Mouse (Mus musculus): ENCODE measurements around the gene Ppfia1. TPM values are rescaled to one million over a fixed set of nuclear protein-coding genes. Genes with fewer than 3 reads are reported as not detected.

The Ppfia1 gene
- 25.7 and 30.0 TPM in 2 replicates for polyA plus RNA-seq (2015; fragmentation: Nextera tagmentation; extraction: Ambion mirVana)

DNA sequence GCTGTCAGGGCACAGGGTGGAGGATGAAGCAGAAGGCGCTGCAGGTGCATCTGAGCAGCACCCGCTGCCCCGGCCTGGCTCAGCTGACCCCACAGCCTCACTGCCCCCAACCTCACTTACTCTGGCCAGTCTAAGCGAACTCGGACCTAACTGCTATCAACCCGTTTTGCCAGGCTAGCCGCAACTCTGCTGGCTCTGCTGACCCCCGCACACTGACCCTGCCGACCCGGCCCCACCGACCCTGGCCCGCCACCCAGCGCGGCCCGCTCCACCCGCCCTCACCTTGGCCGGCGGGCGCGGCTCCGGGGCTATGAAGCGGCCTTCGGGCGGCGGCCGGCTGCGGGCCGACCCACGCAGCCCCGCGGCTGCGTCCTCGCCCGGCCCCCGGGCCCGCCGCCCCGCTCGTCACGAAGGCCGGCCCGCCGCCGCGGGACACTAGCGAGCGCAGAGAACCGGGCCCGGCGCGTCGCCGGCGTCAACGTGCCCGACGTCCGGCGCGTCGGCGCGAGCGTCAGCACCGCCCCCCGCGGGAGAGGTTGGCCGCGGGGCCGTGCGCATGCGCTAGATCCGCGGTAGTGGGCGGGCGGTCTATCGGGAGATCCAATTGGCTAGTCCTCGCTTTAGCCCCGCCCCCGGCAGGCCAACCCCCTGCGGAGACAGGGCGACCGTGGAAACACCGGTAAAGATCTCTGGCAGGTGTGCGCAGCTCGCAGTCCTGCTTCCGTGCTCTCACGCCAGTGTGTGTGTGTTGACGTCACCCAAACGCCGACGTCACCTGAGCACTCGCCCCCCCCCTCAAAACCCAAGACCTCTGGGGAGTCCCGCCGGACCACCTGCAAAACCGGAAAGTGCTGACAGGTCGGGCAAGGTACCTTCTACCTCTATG lies at the start of gene Ppfia1:
Ppfia1 (minus strand) TSS at position 493 of the 886 bp plus-strand sequence.
- Histone ChIP-seq H3K27me3 (replicated peaks) (0 out of 2 replicates have a peak, but pooled peaks cover 6% of the 10 kb centered on the region), H3K4me2 (peak within 1 kb of the TSS; percentile 76), H3K9ac (peak within 1 kb of the TSS; percentile 92), H3K4me1 (peaks cover 33% of the 10 kb centered on the region), H3K4me3 (peak within 1 kb of the TSS; percentile 79), H3K9me3 (no peaks in the 10 kb centered on the region), H3K27ac (peak within 1 kb of the TSS; percentile 79), H3K36me3 (replicated peaks) (peaks cover 9% of the 10 kb centered on the region; the same call in 1 of the 2 replicates)
- under 1% methylated on average over 80 of the region's 97 CpGs for WGBS
- peak; percentile 96 for ATAC-seq (replicated peaks)

DNA sequence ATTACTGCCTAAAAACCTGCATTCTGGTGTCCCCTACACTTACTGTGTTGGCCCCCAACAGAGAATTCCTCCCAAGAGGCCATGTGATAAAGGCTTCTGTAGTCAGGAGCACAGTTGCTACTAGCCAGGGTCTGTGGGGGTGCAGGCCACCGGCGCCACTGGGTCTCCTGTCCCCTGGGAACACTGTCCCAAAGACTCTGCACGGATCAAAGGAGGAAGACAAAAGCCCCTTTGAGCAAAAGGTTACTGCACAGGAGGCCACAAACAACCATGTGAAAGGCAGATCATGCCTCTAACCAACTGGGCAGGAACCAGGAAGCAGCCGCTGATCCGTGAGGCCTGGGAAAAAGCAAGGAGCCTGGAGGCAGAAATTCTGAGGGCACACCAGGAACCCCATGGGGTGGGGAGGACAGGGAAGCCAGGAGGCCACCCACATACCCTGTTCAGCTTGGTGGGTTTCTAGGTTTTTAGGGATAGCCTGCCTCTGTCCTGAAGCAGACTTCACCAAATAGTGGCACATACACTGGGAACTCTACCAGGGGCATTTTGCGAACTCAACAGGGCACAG lies 46.9 kb upstream of the Ppfia1 start:
- no peak overlapping the region for H3K27ac ChIP-seq
- H3K27me3 ChIP-seq (replicated peaks), result no peaks in the 10 kb centered on the region
- no peaks in the 10 kb centered on the region for H3K36me3 ChIP-seq (replicated peaks)
- H3K4me3 ChIP-seq, result no peak overlapping the region
- ATAC-seq (replicated peaks), result no peak
- no peaks in the 10 kb centered on the region for H3K4me1 ChIP-seq
- no peaks in the 10 kb centered on the region for H3K9me3 ChIP-seq
- no peak overlapping the region for H3K4me2 ChIP-seq
- no peak overlapping the region for H3K9ac ChIP-seq
- 24% methylated on average over 6 of the region's 6 CpGs for WGBS

DNA sequence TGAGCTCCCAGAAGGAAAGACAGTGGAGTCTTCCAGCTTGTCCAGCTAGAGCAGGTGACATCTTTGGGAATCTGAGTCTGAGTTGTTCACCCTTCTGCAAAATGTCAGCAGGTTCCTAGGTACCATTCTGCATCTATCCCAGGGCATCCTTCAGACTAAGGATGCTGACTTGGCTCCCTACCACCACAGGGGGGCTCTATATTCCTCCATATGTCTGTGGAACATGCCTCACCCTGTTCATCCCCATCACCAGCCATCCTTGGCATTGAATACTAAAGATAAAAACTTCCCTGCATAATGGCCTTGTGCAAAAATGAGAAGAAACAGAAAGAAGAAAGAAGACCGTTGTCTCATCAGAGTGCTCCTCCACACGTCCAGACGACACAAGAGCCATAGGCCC lies 36.0 kb upstream of the Ppfia1 start:
- ATAC-seq (replicated peaks), result peak; percentile 62; the same call in 1 of the 2 replicates
- Histone ChIP-seq H3K9ac (no peak overlapping the region), H3K36me3 (replicated peaks) (no peaks in the 10 kb centered on the region), H3K4me3 (no peak overlapping the region), H3K4me2 (no peak overlapping the region), H3K27me3 (replicated peaks) (no peaks in the 10 kb centered on the region), H3K4me1 (no peaks in the 10 kb centered on the region), H3K9me3 (no peaks in the 10 kb centered on the region), H3K27ac (no peak overlapping the region)
- 69% methylated on average over 3 of the region's 3 CpGs for WGBS

DNA sequence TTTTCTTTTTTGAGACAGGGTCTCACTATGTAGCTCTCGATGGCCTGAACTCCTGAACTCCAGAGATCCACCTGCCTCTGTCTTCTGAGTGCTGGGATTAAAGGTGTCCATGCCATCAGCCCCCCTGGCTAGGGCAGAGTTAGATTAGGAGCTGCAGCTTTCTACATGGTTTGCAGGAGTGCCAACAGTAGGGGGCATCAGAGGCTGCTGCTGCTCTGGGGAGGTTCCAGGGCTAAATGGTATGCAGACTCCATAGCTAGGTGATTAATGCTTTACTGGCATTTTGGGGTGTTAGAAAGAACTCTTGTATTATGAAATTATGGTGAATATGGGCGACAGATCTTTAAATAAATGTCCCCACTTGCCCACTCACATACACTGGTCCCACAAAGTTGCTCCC lies 33.8 kb upstream of the Ppfia1 start:
- Histone ChIP-seq H3K36me3 (replicated peaks) (no peaks in the 10 kb centered on the region), H3K4me3 (no peak overlapping the region), H3K9ac (no peak overlapping the region), H3K27ac (no peak overlapping the region), H3K4me1 (peaks cover 11% of the 10 kb centered on the region), H3K27me3 (replicated peaks) (no peaks in the 10 kb centered on the region), H3K9me3 (no peaks in the 10 kb centered on the region), H3K4me2 (no peak overlapping the region)
- ATAC-seq (replicated peaks), result no peak
- WGBS, result 50% methylated on average over 2 of the region's 2 CpGs

DNA sequence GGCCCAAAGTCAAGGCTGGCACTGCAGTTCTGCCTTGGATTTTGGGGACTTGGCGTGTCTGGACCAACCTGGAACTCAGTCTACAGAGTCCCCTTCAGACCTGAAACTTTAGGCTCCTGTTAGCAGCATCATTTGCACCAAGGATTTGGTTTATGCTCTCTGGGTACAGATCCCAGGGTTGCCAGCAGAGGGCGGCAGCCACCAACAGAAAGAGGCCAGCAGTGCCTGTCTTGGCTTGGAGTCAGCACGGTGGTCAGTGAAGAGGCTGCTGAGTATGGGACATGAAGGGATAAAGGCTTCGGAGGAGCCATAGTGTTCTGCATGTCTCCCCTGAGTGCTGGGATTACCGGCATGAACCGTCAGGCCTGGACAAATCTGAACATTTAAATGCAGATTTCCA lies 32.1 kb upstream of the Ppfia1 start:
- no peaks in the 10 kb centered on the region for H3K9me3 ChIP-seq
- peaks cover 21% of the 10 kb centered on the region for H3K4me1 ChIP-seq
- 7% methylated on average over 6 of the region's 6 CpGs for WGBS
- no peaks in the 10 kb centered on the region for H3K27me3 ChIP-seq (replicated peaks)
- no peak overlapping the region for H3K4me3 ChIP-seq
- no peak overlapping the region for H3K4me2 ChIP-seq
- ATAC-seq (replicated peaks), result no peak
- H3K9ac ChIP-seq, result no peak overlapping the region
- H3K36me3 ChIP-seq (replicated peaks), result no peaks in the 10 kb centered on the region
- no peak overlapping the region for H3K27ac ChIP-seq

DNA sequence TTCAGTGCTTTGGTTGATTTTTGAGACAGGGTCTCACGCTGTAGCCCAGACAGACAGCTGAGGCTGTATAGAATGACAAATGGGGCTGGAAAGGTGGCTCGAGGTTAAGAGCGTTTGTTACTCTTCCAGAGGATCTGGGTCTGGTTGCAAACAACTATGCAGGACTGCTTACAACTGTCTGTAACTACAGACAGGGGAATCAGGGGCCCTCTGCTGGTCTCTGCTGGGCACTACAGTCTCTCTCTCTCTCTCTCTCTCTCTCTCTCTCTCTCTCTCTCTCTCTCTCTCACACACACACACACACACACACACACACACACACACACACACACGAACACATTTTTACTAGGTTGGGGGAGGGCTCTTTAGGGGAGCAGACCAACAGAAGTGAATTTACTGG lies 30.1 kb upstream of the Ppfia1 start:
- 3% methylated on average over 4 of the region's 4 CpGs for WGBS

DNA sequence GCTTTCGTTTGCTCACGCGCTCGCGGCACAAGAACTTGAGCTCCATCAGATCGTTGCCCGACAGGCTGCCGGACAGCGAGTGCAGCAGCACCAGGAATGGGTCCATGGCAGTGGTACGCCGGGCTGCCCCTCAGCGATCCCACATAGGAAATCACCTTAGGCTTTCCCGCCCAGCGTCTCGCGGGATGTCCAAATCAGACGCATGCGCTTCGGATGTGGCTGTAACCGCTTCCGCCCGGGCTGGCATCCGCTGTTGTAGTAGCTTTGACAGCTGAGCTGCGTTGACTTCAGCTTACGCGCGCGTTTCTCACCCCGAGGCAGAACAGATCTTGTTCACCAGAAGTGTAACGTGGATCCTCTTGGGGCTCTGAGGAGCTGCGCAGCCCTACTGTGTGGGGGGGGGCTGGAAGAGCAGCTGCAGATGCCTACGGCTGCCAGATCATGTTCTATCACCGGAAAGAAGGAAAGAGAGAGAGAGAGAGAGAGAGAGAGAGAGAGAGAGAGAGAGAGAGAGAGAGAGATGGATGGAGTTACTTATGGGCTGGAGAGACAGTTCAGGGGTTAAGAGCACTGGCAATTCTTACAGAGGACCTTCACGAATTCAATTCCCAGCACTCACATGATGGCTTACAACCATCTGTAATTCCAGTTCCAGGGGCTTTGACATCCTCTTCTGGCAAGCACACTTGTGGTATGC lies 28.9 kb upstream of the Ppfia1 start, which contains the start of gene Fadd:
Fadd (minus strand) TSS at position 180 of the 697 bp plus-strand sequence.
- ATAC-seq (replicated peaks), result peak; percentile 91
- Histone ChIP-seq H3K9ac (peak within 1 kb of the TSS; percentile 85), H3K4me3 (peak within 1 kb of the TSS; percentile 92), H3K4me2 (peak within 1 kb of the TSS; percentile 82), H3K4me1 (peaks cover 22% of the 10 kb centered on the region), H3K27ac (peak within 1 kb of the TSS; percentile 91), H3K27me3 (replicated peaks) (no peaks in the 10 kb centered on the region), H3K9me3 (no peaks in the 10 kb centered on the region), H3K36me3 (replicated peaks) (peaks cover 16% of the 10 kb centered on the region; the same call in 1 of the 2 replicates)
- 1% methylated on average over 34 of the region's 34 CpGs for WGBS

More for the DNA sequence above, 30.1 kb upstream of the Ppfia1 start:
- Histone ChIP-seq H3K9ac (no peak overlapping the region), H3K4me2 (no peak overlapping the region), H3K27ac (no peak overlapping the region), H3K9me3 (no peaks in the 10 kb centered on the region), H3K4me3 (no peak overlapping the region), H3K36me3 (replicated peaks) (peaks cover 16% of the 10 kb centered on the region; the same call in 1 of the 2 replicates), H3K4me1 (peaks cover 22% of the 10 kb centered on the region), H3K27me3 (replicated peaks) (no peaks in the 10 kb centered on the region)
- no peak for ATAC-seq (replicated peaks)

DNA sequence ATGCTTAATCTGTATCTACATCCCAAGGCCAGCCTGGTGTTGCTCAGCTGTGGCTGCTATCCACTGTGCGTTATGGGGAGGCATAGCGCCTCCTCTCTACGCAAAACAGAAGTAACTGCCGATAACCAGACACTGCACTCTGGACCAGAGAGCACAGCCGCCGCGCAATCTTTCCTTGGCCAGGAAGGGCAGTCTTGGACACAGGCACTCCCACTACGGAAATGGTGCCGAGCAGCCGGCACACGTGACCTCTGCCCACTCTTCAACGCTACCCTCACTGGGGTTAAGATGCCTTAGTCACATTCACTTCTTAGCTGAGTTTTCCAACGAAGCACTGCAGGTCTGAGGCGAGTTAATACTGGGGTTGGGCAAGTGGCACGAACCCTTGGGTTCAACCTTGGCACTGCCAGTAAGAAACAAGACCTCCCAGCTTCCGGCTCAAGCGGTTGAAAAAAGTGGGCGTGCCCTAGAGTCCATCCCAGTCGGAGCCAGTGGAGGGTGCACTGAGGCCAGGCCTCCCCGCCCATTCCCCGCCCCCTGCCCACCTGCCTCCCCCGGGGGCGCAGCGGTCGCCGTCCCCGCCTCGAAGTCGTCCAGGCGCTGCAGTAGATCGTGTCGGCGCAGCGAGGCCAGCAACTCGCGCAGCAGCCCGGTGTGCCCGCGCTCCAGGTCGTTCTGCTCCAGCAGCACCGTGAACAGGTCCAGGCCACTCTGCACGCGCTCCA lies 28.2 kb upstream of the Ppfia1 start:
- H3K9me3 ChIP-seq, result no peaks in the 10 kb centered on the region
- H3K27ac ChIP-seq, result peak overlapping the region; percentile 91
- WGBS, result under 1% methylated on average over 43 of the region's 43 CpGs

DNA sequence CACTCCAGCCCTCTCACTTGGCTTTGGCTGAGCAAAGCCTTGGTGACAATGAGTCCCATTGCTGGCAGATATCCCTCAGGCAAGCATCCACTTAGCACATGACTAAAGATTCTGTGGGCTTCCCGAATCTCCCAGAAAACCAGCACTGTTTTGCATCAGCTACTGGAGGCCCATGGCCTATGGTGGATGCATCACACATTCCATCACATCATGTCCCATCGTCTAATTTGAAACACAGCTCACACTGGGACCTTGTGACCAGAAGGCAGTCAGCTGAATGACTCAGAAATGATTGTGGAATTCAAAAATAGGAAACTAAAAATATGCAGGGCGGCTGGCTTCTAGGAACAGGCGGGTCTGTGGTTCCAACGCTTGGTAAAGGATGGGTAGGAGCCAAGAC lies 24.3 kb upstream of the Ppfia1 start:
- Histone ChIP-seq H3K4me3 (no peak overlapping the region), H3K4me1 (peaks cover 15% of the 10 kb centered on the region), H3K9me3 (no peaks in the 10 kb centered on the region), H3K4me2 (no peak overlapping the region), H3K27me3 (replicated peaks) (no peaks in the 10 kb centered on the region), H3K9ac (no peak overlapping the region), H3K36me3 (replicated peaks) (peaks cover 16% of the 10 kb centered on the region; the same call in 1 of the 2 replicates), H3K27ac (no peak overlapping the region)
- ATAC-seq (replicated peaks), result no peak
- 92% methylated on average over 5 of the region's 5 CpGs for WGBS

More for the DNA sequence above, 28.2 kb upstream of the Ppfia1 start:
- Histone ChIP-seq H3K27me3 (replicated peaks) (no peaks in the 10 kb centered on the region), H3K4me3 (peak overlapping the region; percentile 92), H3K4me1 (peaks cover 22% of the 10 kb centered on the region), H3K36me3 (replicated peaks) (peaks cover 16% of the 10 kb centered on the region; the same call in 1 of the 2 replicates), H3K4me2 (peak overlapping the region; percentile 82), H3K9ac (peak overlapping the region; percentile 85)
- ATAC-seq (replicated peaks), result peak; percentile 85

DNA sequence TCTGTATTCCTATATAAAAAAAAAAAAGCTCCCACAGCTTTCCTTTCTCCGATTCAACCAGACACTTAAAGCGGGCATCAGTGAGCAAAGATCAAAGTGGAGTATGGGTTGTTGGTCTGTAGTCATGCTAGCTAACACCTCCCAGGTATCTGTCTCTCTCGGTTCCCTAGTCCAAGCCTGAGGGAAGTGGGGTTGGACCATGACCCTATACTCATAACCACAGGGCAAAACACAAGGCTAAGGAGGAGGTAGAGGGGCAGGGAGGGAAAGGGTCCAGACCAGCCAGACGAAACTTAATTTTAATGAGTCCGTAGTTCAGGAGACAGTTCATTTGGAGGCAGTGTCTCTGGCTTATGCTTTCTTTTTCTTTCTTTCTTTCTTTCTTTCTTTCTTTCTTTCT lies 18.7 kb upstream of the Ppfia1 start:
- Histone ChIP-seq H3K27me3 (replicated peaks) (no peaks in the 10 kb centered on the region), H3K4me1 (no peaks in the 10 kb centered on the region), H3K9ac (no peak overlapping the region), H3K27ac (no peak overlapping the region), H3K4me3 (no peak overlapping the region), H3K4me2 (no peak overlapping the region), H3K36me3 (replicated peaks) (no peaks in the 10 kb centered on the region), H3K9me3 (no peaks in the 10 kb centered on the region)
- 83% methylated on average over 5 of the region's 5 CpGs for WGBS
- no peak for ATAC-seq (replicated peaks)

DNA sequence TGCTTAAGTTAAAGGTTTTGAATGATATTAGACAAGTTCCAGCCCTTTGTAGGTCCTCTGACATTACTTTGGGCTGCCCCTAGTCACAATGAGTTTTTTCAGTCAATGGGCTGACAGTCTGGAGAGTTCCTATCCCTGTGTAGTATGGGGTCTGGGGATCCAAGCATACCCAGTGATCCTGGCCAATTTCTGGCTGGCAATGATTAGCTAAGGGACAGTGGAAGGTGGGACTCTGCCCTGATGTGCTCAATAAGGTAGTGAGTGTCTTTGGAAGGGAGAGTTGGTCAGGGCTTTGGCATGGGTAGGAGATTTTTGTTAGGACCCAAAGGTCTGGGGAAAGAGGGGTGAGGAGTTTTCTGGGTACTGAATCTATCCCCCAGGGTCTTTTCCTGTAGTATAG lies 18.1 kb upstream of the Ppfia1 start:
- no peak overlapping the region for H3K4me2 ChIP-seq
- H3K9ac ChIP-seq, result no peak overlapping the region
- no peak for ATAC-seq (replicated peaks)
- H3K27ac ChIP-seq, result no peak overlapping the region
- no peaks in the 10 kb centered on the region for H3K36me3 ChIP-seq (replicated peaks)
- H3K27me3 ChIP-seq (replicated peaks), result no peaks in the 10 kb centered on the region
- H3K9me3 ChIP-seq, result no peaks in the 10 kb centered on the region
- H3K4me1 ChIP-seq, result no peaks in the 10 kb centered on the region
- no peak overlapping the region for H3K4me3 ChIP-seq
